Mouse (Mus musculus): ENCODE data around the gene Onecut1.

GRCm38 (mm10) chr9:74935289-74935688 is 73.6 kb downstream of the Onecut1 start:
- TF ChIP-seq CTCF (IDR thresholded peaks at IDR 0.05; ENCODE audit: low read depth, low read length) (no peak), POLR2A (IDR thresholded peaks at IDR 0.05; ENCODE audit: extremely low read depth, insufficient read depth, low read length) (no peak)

Measured in liver, adult 2 months (tissue).